Mouse (Mus musculus) liver, adult 2 months (tissue): Measurements from ENCODE around the gene Cd164l2.

Experiments
- CTCF ChIP-seq: fragments of 200-500 bp; IDR thresholded peaks from 2 replicates; pipeline ENCODE4 v1.5.1; 2011; ENCODE audit warnings: low read depth, low read length, control low read depth
- POLR2A ChIP-seq: fragments of 200-500 bp; IDR thresholded peaks from 2 replicates; pipeline ENCODE4 v1.6.1; 2011; ENCODE audit warnings: low read length, control low read depth; ENCODE audit not compliant: insufficient read depth; ENCODE audit errors: extremely low read depth

- TF ChIP-seq CTCF, result no peak
- no peak for TF ChIP-seq POLR2A
Observed at GRCm38 (mm10) chr4:133211751-133212561, at the start of gene Cd164l2, which contains the start of gene Gpr3.
